Mouse (Mus musculus) liver (tissue): Measurements from ENCODE around the gene Rbp3.
A peak's percentile ranks its signal among the peaks of the same experiment; 100 is the strongest.

Source experiments
- DNase-seq: peaks from one replicate; pipeline ENCODE4 v3.0.0-alpha.2; 2020; ENCODE audit warnings: mixed read lengths

Rbp3 gene

DNA sequence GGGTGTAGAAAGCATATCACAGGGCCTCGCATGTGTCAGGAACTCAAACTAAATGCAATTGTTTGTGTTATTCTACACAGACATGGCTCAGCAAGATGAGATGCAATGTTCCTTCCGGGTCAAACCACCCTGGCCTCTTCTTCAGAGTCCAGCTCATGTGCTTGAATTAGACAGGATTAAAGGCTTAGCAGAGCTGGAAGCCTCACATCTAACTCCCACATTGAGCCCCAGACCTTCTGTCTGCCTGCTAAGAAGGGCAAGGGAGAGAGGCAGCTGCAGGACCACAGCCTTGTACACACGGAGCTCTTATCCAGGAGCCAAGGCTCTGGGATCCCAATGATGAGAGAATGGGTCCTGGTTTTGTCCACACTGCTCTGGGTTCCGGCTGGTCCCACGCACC is at the start of gene Rbp3:
Rbp3 (plus strand) TSS at position 243 of the 400 bp plus-strand sequence.
- DNase-seq: no peak

DNA sequence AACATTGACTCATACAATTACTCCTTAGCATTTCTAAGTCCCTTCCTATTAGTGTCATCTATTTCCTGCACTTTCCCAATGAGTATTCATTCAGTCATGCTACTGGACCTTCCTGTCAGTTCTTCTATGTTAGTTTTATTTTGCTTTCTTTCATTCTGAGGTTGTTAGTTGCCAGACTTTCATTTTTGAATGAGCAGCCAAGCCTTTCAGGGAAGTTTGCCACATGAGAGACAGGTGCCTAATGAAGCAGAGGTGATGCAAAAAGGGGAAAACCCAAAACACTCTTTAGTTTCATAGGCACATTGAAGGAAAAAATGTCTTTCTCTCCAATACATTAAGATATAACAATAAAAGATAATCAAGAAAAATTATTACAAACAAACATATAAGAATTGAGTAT is 49.0 kb upstream of the Rbp3 start:
- no peak for DNase-seq

DNA sequence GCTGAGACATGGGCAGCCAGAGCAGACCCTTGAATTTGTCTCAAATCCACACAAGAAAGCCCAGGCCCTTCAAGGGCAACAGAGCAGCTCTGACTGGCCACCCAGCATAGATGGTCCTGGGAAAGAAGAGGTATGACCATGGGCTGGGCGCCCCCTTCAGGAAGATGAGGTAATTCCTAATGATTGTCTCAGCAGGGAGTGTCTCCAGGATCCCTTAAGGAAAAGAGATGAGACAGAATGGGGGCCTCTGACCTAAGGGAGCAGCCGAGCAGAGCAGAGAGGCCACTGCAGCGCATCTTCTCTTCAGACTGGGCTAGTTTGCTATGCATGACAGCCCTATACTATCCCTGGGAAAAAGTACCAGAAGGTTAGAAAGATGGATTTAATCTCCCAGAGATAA is 40.1 kb upstream of the Rbp3 start:
- peak; percentile 25 for DNase-seq

DNA sequence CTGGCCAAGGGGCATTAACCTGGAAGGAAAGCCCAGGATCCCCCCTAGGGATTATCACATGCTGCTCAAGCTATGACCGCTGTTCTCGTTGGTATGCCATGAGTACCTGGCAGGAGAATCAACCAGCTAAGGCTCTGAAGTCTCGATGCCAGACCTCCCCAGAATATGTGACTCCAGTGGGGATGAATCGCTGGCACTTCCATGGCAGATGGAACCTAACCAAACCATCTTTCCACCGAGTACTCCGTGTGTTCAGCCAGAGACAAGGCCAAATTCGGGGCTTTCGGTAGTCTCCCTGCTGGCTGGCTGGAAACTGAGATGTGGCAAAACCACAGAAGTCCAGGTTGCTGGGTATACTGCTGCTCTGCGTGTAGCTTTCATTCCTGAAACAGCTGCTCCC is 39.6 kb upstream of the Rbp3 start:
- DNase-seq: no peak

DNA sequence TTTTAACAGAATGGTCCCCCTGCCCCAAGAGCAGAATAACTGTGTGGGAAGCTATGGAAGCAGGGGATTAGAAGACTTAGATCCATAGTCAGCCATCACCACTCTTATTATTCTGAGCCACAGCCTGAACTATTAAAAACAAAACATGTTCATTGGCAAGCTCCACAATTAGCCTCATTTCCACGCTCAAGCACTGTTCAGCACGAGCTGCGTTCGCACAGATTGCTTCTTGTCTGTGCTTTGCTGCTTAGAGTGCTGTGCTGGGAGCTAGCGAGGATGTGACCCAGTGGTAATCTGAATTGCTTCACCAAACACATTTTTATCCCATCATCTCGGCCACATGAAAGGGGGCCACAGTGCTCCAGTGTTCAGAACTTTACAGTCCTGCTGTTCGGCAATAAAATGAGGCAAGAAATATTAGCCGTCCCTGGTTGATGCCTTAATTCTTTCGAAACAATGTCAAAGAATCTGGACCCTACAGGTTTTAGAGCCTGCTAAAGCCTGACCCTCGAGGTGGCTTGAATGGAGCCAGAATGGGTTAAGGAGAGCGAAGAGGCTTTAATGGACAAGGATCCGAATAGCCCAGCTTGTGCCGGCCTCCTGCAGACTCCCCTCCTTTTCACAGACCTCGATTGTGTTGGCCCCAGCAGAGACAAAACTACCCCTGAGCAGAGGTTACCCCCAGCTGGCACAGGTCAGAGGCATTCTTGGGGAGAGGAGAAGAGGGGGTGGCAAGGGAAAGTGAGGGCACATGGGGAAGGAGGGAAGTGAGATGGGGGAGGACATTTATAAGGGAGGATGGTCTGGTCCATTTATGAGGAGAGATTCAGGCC is 32.9 kb upstream of the Rbp3 start:
- no peak for DNase-seq

DNA sequence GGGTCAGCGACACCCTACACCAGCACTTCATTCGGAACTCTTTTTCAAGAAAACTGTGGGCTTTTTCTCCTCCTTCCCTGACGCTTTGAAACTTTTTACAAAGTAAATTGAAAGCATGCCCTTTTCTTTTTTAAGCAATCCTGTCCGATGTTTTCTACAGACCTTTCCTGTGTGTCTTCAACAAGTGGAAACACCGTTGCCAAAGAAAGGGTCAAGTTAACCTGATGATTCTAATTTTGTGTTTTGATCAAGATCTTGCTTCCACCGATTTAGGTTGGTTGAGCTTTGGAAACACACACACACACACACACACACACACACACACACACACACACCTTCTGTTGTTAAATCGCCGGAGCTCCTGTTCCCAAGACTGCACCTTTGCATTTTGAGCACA is 31.0 kb upstream of the Rbp3 start:
- DNase-seq: no peak

DNA sequence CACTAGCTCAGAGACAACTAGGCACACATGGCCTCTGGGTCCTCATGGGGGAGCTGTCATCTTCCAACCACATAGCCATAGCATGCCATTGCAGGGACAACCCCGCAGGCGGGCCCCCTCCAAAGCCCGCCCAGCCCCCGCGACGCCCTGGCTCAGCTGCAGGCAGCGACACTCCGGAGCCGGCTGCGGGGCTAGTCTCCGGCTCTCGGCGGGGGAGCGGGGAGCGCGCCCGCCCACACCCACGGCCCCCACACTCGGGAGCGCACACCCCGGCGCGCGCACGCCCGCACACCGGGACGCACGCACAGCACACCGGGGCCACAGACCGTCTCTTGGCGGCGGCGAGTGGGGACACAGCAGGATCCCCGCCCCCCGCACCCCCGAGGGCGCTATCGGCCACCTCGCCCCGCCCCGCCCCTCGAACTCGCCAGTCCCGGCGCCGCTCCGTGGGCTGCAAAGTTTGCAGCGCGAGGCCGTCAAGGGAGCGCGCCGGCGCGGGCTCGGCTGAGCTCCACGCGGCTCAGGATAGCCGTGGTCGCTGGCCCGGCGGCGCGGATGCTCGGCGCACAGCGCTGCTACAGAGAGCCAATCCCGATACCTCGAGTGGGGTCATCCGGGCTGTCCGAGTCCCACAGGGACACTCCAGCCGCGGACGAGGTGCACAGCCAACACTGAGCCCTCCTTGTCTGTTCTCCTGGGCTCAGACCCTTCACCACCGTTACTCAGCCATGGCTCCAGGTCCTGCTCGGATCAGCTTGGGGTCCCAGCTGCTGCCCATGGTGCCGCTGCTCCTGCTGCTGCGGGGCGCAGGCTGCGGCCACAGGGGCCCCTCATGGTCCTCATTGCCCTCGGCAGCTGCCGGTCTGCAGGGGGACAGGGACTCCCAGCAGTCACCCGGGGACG is 30.4 kb upstream of the Rbp3 start, which contains the start of gene Gdf10:
Gdf10 (plus strand) TSS at position 420 of the 903 bp plus-strand sequence.
- peak; percentile 38 for DNase-seq

DNA sequence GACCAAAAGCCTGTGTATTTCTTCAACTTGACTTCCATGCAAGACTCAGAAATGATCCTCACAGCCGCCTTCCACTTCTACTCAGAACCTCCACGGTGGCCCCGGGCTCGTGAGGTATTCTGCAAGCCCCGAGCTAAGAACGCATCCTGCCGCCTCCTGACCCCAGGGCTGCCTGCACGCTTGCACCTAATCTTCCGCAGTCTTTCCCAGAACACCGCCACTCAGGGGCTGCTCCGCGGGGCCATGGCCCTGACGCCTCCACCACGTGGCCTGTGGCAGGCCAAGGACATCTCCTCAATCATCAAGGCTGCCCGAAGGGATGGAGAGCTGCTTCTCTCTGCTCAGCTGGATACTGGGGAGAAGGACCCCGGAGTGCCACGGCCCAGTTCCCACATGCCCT is 21.9 kb upstream of the Rbp3 start:
- no peak for DNase-seq

DNA sequence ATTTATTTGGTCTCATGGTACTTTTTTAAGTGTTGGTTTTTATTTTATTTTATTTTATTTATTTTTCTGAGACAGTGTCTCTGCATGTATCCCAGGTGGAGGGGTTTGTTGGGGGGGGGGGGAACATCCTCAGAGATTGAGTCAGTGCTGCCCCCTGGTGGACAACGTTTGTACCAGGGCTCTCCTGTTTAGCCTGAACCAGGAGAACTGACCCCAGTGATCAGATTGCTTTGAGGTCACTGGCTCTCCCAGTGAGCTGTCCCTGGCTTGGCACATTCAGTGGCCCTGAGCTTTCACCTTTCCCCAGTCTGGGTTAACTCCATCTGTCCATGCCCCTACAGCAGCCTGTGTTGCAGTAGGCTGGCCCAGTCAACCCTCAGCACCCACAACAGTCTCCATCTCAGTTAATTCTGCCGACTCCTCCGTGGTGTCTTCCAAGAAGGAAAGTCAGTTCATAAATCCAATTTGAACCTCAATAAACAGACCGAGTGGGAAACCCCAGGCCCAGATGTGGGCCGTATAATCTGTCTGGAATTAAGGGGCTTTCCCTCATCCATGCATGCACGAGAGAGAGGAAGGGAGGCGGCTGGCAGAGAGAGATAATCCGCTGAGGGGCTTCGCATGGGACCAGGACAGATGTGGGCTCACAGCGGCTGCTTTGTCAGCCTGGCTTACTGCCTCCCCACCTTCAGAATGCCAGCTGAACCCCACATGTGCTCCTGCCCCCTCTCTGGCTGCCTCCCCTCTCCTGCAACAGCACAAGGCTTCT is 20.7 kb upstream of the Rbp3 start:
- DNase-seq: peak; percentile 50

DNA sequence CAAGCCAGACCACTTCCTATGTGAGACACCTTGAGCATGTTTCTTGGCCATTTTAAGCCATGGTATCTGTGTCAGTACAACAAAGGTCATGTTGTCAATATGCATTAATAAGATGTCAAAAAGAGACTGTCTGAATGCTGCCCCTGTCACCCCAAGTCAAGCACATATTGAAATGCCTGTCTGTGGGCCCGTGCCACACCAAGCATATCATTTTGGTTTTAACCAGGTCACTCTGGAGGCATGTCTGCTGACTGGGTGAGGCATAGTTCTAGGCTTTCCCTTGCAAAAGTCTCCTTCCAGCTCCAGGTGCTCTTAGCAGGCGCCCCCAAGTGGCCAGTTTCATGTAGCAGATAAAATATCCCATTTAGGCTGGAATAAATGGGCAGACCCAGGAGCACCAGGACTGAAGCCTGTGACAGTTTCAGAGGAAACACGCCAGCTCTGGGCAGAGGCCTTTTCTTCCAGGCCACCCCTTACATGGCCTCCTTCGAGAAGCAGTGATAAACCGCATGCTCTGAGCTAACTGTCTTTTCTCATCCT is 20.0 kb upstream of the Rbp3 start:
- DNase-seq: peak; percentile 45

DNA sequence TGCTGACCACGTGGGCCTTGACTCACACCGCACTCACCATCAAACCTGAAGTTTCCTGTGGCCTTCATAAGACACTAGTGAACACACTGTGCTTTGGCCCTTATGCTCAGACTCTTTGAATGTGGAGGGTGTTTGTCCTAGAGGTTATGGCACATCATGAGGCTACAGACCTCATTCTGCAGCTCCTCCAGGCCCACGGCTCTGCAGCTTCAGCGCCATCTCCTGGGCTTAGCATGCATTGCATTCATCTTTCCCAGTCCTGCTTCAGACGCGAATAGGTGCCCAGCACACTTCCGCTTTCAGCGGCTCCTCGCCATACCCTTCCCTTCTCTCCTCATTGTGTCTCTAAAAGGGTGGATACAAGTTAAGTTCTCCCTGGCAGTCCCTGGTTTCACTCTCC is 14.7 kb upstream of the Rbp3 start:
- peak; percentile 59 for DNase-seq

DNA sequence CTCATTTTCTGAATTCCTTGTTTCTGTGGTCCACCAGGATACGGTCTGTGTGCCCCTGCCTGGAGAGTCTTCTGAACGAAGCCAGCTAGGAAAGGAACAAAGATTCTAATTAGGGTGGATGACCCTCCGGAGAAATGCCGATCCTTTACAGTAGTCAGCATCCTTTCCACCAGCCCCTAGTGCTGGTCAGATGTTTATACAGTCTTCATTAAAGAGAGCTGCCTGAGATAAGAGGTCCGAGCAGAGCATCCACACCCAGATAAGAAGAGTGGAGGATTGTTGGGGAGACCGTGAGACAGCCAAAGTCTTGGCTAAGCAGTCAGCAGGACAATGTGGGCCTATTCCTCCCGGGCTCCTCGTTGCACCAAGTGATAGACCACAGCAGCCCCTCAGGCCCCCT is 13.1 kb upstream of the Rbp3 start, which contains the start of gene Gdf2:
Gdf2 (plus strand) TSS at position 301 of the 400 bp plus-strand sequence.
- no peak for DNase-seq

DNA sequence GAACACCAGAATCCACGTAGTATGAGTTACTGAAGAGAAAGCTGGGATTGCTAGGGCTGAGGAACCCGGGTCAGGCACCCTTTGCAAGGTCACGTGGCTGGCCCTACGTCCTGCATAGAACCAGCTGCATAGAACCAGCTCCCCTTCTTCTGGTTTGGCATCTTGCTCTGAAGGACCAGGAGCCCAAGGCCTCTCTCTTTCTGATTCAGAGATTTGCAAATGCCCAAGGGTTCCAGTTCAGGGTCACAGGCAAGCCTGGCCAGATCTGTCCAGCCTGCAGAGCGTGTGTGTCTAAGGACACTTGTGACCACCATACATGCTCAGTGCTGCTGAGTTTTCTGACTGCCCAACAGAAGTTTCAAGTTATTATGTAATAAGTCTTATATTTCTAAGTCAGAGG is 11.6 kb upstream of the Rbp3 start:
- no peak for DNase-seq

DNA sequence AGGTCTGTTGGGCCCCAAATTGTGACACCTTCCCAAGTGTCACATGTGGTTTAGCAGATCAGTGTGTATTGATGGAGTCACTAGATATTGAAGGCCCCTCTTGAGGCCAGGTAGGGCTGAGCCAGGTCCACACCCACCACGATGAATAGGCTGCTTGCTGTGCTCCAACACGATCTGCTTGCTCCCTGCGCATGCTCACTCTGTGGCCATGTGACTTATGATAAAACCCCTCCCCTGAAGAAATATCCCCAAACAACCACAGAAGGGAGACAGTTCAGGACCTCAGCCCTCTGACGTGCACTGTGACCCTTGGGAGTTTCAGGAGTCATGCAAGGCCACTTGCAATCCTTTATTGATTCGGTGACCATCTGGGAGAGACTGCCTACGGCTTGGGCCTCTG is 7.7 kb upstream of the Rbp3 start:
- DNase-seq: no peak

DNA sequence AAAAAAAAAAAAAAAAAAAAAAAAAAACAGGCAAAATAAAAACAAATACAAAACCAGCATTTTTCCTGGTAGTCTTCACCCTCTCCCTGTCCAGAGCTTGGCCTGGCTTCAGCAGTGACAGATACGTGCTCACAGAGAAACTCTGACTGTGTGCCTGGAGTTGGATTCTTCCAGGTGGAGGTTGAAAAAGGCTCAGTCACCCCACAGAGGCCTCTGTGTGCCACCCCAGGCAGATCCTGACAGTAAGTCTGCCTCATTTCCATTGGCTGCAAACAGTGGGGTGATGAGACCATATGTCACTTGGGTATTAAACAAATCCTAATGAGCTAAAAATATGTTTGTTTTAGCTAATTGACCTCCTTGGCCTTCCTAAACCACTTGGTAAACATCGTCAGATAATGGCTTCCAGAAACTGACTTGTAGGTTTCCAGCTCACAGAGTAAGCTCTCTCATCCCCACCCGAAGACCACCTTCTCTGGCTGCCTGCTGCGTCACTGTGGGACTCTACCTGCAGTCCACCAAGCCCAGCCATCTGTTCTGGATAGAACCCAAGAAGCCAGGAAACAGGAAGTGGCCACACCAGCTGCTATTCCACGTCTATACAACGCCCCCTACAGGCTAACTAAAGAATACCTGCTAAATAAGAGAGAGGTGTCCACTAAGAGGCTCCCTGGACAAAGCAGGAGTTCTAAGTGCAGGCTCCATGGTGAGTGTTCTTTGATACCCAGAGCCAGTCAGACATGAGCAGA is 1.4 kb upstream of the Rbp3 start:
- no peak for DNase-seq

DNA sequence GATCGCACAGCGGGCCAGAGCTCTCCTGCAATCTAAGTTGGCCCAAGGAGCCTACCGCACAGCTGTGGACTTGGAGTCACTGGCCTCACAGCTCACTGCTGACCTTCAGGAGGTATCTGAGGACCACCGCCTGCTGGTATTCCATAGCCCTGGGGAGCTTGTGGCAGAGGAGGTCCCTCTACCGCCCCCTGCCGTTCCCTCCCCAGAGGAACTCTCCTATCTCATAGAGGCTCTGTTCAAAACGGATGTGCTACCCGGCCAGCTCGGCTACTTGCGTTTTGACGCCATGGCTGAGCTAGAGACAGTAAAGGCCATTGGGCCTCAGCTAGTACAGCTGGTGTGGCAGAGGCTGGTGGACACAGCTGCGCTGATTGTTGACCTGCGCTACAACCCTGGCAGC is 2.3 kb downstream of the Rbp3 start:
- DNase-seq: no peak

DNA sequence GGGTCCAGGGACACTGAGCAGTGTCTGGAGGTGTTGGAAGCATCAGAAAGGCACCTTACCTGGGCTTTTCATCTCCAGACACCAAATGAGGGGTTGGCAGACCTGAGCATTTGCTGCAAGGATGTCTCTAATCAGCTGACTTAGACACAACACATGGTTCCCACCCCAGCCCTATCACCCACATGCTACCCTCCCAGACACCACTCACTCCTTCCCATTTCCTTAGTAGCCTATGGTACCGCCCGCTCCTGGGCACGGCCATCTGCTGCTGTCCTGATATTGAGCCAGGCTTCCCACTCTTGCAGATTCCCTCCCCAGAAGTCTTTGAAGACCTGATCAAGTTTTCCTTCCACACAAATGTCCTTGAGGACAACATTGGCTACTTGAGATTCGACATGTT is 4.4 kb downstream of the Rbp3 start:
- no peak for DNase-seq

DNA sequence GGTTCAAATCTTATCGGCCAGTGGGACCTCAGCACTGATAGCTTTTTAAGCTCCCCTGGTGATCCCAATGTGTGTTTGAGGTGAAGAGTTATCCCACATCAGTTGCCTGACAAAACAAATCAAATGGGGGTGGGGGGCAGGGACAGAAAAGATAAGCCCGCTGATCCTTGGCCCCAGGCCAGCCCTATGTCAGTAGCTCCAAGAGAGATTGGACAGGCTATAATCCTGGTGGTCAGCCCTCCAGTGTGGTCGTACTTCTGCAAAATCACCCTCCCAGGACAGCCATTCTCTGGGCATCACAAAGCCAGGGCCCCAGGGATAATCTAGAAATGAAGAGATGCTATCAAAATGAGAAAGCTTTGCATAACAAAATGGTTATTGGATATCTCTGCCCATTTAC is 5.0 kb downstream of the Rbp3 start:
- DNase-seq: no peak

DNA sequence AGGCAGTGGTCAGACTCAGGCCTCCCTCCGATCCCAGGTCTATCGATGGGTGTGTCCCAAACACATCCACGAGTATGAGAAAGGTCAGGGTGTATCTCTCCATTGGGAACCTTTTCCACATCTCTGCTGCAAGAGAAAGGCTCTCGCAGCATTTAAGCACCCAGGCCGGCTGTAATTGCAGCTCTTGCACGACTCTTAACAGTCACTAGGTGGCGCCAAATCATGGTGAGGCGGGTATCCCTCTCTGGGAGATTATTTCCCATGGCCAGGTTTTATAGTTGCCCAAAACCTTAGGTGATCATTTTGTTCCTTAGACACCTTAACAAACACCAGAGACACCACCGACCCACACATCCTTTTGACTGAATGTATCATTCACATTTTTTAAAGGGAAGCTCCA is 5.5 kb downstream of the Rbp3 start:
- peak; percentile 27 for DNase-seq

DNA sequence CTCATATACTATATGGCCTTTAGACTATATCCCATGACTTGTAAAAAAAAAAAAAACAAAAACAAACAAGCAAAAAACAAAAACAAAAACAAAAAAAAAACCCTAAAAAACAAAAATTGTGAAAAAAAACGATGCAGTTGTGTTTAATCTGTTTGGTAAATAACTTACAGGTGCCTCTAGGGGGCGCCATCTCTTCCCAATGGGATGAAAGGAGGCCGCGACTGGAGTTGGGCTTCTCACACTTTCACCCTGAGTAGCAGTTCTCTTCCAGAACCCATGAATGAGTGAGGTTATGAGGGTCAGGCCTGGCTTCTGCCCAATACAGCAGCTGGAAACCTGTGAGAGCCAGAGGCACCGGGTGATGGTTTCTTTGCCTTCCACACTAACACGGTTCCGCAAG is 11.9 kb downstream of the Rbp3 start:
- no peak for DNase-seq

DNA sequence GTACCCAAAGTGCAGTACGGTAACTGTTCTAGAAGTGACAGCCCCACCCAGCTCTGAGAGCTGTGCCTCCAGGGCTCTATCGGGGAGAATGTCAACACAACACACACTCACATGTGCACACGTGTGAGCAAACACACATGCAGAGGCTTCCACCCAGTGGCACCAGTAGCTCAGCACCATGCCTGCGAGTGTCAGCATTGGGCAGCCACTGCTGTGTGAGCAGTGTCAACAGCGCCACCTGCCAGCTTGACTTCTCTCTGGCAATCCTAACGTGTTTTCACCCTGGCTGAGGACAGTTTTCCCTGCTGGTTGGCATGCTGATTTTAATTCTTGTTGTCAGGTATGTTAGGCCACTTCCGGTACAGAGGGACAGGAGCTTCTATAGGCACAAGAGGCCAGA is 18.9 kb downstream of the Rbp3 start:
- DNase-seq: no peak

DNA sequence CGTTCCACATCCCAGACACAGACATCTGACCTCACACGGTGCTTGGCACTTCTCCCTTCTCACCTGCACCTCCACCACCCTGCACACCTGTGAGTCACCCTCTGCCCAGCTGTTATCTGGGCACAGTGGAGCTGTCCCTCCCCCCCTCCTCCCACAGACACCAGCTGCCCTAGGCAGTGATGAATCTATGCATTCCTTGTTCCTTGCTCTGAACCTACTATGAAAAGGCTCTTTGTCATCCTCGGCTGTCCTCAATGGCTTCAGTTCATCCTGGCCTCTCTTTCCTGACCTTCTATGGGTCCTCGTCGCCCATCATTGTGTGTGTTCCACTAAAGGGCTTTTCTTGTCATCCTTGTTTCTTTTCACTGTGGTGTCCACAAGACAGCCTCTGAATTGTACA is 20.9 kb downstream of the Rbp3 start:
- DNase-seq: no peak
